Mouse (Mus musculus): ENCODE data around the gene Chpt1. TPM values are rescaled to one million over a fixed set of nuclear protein-coding genes. Genes with fewer than 3 reads are reported as not detected.

Gene Chpt1
- polyA plus RNA-seq (2014; fragmentation: Illumina TruSeq; extraction: RNeasy Lipid Tissue Mini Kit (QIAGEN cat#74804); ENCODE audit: low read depth, low replicate concordance): 400 TPM

DNA sequence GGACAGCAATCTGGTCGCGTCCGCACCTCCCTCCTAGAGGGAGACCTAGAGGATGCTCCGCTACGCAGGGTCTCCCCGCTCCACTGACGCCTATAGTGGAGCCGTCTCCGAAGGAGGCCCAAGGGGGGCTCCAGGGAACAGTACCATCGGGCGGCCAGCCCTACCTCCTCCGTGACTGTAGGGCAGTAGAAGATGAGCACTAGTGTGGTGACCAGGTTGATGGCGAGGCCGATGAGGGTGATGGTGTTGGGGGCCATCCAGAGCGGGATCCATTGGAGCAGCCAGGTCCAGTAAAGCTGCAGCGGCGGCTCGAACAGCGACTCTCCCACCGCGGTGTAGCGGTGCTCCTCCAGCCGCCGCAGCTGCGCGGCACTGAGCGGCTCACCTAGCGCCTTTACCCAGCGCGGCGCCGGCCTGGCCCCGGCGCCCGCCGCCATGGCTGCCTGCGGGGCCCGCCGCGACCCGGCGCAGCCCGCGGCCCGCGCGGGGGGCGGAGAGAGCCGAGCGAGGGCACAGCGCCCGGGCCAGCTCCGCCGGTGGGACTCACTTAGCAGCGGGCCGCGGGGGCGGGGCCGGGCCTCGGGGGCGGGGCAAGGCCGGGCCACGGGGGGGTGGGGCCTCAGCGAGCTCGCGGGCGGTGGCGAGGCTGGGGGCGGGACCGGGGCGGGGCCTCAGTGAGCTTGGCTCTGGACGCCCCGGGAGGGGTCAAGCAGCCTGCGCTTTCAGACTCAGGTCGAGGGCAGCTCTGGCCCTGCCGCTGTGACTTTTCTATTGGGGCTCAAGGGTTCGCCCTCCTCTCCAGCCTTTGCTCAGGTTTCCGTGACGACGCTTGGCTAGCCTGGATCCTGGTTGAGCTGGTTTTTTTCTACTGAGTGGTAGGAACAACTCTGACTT, at the start of gene Chpt1:
Chpt1 (minus strand) TSS at position 653 of the 894 bp plus-strand sequence.

DNA sequence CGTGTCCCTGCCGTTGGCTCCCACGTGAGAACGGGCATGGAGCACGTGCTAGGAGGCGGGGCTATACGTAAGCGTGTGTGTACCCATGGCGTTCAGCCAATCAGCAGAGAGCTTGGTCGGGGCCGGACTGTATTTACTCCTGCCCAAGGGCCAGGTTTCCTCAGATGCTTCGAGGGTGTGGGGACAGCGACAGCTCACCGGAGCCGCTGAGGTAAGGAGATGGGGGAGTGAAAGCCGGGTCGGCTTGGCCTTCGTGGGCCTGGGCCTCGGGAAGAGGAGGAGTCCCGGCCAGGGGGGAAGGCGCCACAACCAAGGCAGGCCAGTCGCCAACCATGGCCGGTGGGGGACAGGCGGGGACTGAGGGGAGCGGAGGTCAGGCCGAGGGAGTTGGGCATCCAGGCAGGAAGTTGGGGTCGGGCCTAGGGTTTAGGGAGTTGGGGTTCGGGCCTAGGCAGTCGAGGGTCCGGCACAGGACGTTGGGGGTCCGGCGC, 44.3 kb downstream of the Chpt1 start, which contains the start of gene Sycp3:
Sycp3 (plus strand) TSS at position 68 of the 491 bp plus-strand sequence.

Other genes with a start within 250 kb of the Chpt1 start
- gene Dram1, start 125.0 kb downstream of the Chpt1 start, polyA plus RNA-seq (2014; fragmentation: Illumina TruSeq; extraction: RNeasy Lipid Tissue Mini Kit (QIAGEN cat#74804); ENCODE audit: low read depth, low replicate concordance): 1.1 TPM
- gene Gnptab, start 124.9 kb downstream of the Chpt1 start, polyA plus RNA-seq (2014; fragmentation: Illumina TruSeq; extraction: RNeasy Lipid Tissue Mini Kit (QIAGEN cat#74804); ENCODE audit: low read depth, low replicate concordance): 8.7 TPM
- not detected for gene Sycp3, start 44.5 kb downstream of the Chpt1 start, polyA plus RNA-seq (2014; fragmentation: Illumina TruSeq; extraction: RNeasy Lipid Tissue Mini Kit (QIAGEN cat#74804); ENCODE audit: low read depth, low replicate concordance)
- not detected for gene Mybpc1, start 101.1 kb upstream of the Chpt1 start, polyA plus RNA-seq (2014; fragmentation: Illumina TruSeq; extraction: RNeasy Lipid Tissue Mini Kit (QIAGEN cat#74804); ENCODE audit: low read depth, low replicate concordance)
- 3.6 TPM for gene Spic, start 180.9 kb upstream of the Chpt1 start, polyA plus RNA-seq (2014; fragmentation: Illumina TruSeq; extraction: RNeasy Lipid Tissue Mini Kit (QIAGEN cat#74804); ENCODE audit: low read depth, low replicate concordance)
- gene Arl1, start 226.8 kb upstream of the Chpt1 start, polyA plus RNA-seq (2014; fragmentation: Illumina TruSeq; extraction: RNeasy Lipid Tissue Mini Kit (QIAGEN cat#74804); ENCODE audit: low read depth, low replicate concordance): 257 TPM

All from liver, adult 10 weeks (tissue).